Mouse (Mus musculus): ENCODE data around the gene Ppp3ca.

The Ppp3ca gene

GRCm38 (mm10) chr3:136725311-136726156, 55.6 kb downstream of the Ppp3ca start:
- no peak for DNase-seq

DNA sequence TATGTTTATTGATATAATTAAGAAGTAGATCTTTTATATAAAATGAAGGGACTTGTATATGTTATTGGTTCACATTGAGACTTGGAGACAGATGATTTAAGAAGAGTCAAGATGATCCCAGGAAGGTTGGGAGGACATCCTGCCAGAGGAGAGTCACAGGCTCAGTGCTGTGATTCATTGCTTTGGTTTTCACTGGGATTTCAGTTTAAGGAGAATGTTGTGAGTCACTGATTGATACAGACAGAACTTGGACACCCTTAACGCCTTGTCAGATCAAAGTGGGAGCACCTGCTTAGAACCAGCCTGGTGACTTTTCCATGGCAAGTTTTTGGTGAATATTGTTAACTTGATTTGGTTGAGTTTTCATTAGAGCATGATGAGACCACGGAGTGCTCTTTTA, 58.0 kb downstream of the Ppp3ca start:
- no peak for DNase-seq

GRCm38 (mm10) chr3:136729978-136730377, 60.1 kb downstream of the Ppp3ca start:
- DNase-seq, result no peak

GRCm38 (mm10) chr3:136731579-136731978, 61.7 kb downstream of the Ppp3ca start:
- DNase-seq, result no peak

GRCm38 (mm10) chr3:136736021-136736420, 66.1 kb downstream of the Ppp3ca start:
- no peak for DNase-seq

DNA sequence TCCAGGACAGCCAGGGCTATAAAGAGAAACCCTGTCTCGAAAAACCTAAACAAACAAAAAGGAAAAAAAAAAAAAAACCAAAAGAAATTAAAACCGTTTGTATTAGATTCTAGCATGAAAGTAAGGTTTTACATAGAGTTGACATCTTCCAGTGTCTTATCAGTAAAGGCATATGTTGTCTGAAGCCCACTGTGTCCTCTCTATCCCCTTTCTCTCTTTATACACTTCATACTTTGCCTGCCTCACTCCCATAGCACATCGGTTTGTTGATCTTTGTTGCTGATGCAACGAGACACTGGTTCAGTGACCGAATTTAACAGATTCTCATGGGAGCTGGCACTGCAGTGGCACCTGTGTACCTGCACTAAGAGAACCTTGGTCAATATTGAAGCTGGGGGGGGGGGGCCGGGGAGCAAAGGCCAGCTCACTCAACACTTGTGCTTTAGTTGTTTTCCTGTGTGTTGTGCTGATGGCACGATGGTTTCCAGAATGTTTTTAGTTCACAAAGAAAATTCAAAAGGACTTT, 66.9 kb downstream of the Ppp3ca start:
- no peak for DNase-seq

DNA sequence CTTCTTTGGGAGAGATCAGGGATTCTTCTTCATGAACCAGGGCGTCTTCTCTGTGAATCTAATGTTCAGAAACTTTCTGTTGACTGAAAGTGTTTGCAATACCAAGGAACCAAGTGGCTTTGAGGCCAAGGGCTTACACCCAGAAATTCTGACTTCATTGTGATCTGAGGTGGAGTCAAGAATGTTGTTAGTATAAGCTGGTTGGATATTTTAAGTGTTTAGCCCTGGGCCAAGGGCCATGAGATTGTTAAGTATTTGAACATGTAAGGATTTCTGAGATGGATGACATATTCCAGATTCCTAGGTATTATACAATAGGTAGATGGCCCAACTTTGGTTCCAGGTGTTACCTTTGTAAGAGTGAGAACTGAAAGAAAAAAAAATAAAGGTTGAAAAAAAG, 68.5 kb downstream of the Ppp3ca start:
- no peak for DNase-seq

DNA sequence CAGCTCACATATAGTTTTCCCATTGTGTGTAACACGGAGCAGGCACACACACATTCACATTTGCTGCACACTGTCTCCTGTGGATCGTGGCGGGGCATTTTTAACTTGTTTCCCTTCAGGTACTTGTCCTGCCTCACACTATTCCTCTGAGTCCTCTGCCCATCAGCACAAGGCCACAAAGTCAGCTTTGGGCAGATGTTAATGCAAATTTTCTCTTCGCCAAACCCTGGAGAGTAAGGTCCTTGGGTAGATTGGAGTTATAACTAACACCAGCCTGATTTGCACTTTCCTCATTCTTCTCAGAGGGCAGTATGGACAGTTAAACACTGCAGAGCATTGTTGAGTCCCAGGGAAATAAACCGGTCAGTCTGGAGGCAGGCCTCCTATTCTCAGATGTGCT, 69.0 kb downstream of the Ppp3ca start:
- DNase-seq, result no peak

GRCm38 (mm10) chr3:136741659-136742058, 71.7 kb downstream of the Ppp3ca start:
- no peak for DNase-seq

- DNase-seq, result peak; percentile 10 to 23
Measured at GRCm38 (mm10) chr3:136742258-136743057, 72.5 kb downstream of the Ppp3ca start.

DNA sequence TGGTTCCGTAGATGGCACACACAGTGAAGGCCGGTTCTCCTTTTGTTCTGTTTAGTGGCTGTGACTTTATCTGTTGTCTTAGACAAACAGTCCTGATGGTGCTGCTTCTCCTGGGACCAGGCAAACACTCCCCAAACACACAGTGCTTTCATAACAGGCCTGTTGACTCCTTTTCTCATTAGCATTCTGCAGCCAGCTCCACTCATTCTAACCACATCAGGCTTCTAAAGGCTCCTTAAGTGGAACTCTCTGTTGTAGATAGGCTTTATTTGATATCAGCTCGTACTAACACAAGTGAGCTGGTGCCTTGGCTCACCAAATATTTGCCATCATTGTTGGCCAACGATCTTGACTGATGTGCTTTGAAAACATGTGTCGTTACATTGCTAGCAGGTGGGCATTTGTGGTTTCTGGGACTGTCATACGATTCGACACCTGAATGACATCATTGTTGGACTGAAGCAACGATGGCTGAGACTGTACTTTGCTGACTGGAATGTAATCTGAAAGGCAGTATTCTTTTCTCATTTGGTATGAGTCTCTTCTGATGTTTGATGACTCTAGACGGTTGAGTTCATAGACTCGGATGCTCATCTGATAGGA, 74.5 kb downstream of the Ppp3ca start:
- DNase-seq, result no peak

GRCm38 (mm10) chr3:136745456-136745855, 75.5 kb downstream of the Ppp3ca start:
- no peak for DNase-seq

DNA sequence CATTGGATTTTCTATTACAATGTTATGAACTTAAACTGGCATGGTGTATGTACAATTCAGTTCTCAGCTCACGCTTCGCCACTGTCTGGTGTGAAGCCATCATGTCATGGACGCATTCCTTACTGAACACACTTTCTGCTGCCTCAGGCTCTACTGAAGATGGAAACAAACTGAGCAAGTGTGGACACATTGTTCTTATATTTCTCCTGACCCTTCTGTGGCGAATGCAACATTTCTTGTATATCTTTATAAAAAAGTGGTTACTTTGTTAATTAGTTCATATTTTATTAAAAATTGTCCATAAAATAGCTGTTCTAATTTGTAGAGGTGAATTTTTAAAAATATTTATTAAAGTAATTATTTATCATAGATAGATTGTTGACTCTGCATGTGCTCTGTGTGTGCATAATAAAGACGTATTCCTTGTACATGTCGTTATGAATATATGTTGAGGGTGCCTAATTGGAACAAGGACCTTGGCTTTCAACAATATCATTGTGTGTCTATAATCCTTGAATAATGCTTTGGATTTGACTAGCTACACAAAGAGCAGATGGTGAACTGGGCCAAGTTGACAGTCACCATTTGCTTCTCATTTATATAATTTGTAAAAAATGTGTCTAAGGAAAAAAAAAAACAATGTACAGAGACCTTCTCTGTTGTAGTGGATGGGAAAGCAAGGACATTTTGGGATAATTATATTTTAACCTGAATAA, 79.0 kb downstream of the Ppp3ca start:
- no peak for DNase-seq

- DNase-seq, result no peak
Measured at GRCm38 (mm10) chr3:136749477-136749797, 79.5 kb downstream of the Ppp3ca start.

DNA sequence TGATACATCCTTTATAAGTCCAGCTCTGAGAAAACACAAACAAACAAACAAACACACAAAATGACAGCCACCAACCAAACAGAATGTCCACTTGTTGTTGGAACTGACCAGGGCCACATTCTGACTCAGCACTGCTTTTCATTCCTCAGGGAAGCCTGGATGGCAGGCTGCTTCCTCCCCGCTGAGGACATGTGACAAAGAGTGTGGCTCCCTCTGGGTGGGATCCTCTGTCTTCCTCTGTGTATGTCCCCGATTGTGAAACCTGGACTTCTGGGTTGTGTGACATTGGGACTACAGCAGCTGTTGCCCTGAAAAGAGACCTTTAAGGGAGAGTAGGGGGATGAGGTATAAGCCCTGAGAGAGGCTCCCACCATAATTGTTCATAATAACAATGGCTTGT, 80.0 kb downstream of the Ppp3ca start:
- DNase-seq, result no peak

GRCm38 (mm10) chr3:136752126-136752716, 82.3 kb downstream of the Ppp3ca start:
- no peak for DNase-seq

GRCm38 (mm10) chr3:136756137-136756536, 86.2 kb downstream of the Ppp3ca start:
- no peak for DNase-seq

- DNase-seq, result no peak
Measured at GRCm38 (mm10) chr3:136759446-136759845, 89.5 kb downstream of the Ppp3ca start.

- DNase-seq, result no peak
Measured at GRCm38 (mm10) chr3:136761292-136761978, 91.5 kb downstream of the Ppp3ca start.

DNA sequence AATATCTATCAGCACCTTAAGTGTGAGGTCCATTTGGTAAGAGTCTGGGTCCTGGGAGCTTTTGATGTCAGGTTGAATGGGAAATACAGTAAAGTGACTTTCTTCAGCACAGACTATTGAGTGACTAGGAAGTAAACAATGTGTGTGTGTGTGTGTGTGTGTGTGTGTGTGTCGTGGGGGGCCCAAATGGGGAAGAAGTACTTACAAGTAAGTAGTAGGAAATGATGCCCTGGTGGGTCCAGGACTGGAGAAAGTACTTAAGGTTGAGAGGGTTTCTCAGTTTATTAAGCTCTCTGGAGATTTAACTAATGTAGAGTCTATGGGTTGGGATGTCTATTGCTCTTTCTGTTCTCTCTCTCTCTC, 92.0 kb downstream of the Ppp3ca start:
- DNase-seq, result no peak

DNA sequence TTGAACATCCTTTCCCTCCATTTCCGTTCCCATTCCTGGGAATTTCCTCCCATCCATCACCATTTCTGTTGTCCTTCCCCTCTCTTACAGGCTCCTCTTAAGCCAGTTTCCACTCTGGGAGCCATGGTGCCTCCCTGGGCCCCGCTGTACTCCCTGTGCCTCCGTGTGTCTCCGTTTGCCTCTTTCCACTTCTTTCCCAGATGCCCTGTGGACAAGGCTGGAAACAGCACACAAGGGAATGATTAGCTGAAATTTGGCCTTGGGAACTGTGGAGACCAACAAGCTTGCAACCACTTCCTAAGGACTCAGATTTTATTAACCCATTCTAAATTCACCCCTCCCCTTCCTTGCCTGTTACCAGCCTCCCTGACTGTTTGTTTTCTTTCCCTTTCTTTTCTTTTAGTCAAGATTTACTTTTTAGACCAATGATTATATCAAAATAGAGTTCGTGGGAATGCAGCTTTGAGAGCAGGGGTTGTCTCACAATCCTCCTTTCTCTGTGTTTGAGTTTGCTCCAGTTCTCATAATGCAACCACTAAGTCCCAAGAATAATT, 93.9 kb downstream of the Ppp3ca start:
- no peak for DNase-seq

DNA sequence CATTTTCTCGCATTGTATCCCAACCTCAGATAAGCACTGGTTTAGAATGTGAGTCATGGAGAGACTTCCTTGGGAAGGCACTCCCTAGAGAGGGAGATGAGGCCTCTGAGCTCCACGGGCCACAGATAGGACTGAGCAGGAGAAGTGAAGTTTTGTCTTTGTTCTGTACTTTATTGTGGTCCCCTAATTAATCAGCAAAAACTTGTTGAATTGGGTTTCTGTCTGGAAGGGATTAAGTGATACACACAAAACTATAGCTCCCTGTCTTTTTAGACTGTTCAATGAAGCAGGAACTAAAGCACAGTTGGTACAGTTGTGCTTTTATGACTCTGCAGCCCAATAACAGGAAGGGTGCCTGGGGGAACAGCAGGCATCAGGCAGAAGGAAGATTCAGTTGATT, 95.6 kb downstream of the Ppp3ca start:
- DNase-seq, result no peak
